Mouse (Mus musculus): ENCODE results near the gene Chpf2. TPM values are rescaled to one million over a fixed set of nuclear protein-coding genes. Genes with fewer than 3 reads are reported as not detected.
A peak's percentile ranks its signal among the peaks of the same experiment; 100 is the strongest.
"Not testable (repeated sequence)": the region's sequence is repeated elsewhere in the genome, so short reads cannot be mapped to it uniquely, and the experiment has no call there.

The Chpf2 gene
- total RNA-seq (2021): 10 to 100 TPM; 55.9 to 59.7 TPM

GRCm38 (mm10) chr5:24586547-24587199, at the start of gene Chpf2:
Gene Chpf2, plus strand, starts transcription at chr5:24586741.
- intact Hi-C loops (cut with DNase I): no loop called here
- peak; percentile 72 to 92 for DNase-seq (ENCODE audit: extremely low spot score in 1 of 2, low spot score in 2 of 2)

- DNase-seq (ENCODE audit: extremely low spot score in 1 of 2, low spot score in 2 of 2): peak in 1 of 2 experiments; percentile 43
- intact Hi-C loops (cut with DNase I): no loop called here
Measured at GRCm38 (mm10) chr5:24537618-24538017, 48.9 kb upstream of the Chpf2 start.

- no peak for DNase-seq (ENCODE audit: extremely low spot score in 1 of 2, low spot score in 2 of 2)
- intact Hi-C loops (cut with DNase I): no loop called here
Measured at GRCm38 (mm10) chr5:24539571-24540296, 46.8 kb upstream of the Chpf2 start.

GRCm38 (mm10) chr5:24540387-24541143, 46.0 kb upstream of the Chpf2 start, which contains the start of gene Asb10:
Gene Asb10, minus strand, starts transcription at chr5:24540978.
- intact Hi-C loops (cut with DNase I): no loop called here
- peak; percentile 38 to 81 for DNase-seq (ENCODE audit: extremely low spot score in 1 of 2, low spot score in 2 of 2)

- intact Hi-C loops (cut with DNase I): no loop called here
- no peak for DNase-seq (ENCODE audit: extremely low spot score in 1 of 2, low spot score in 2 of 2)
Measured at GRCm38 (mm10) chr5:24541144-24541569, 45.4 kb upstream of the Chpf2 start.

GRCm38 (mm10) chr5:24542643-24543042, 43.9 kb upstream of the Chpf2 start:
- DNase-seq (ENCODE audit: extremely low spot score in 1 of 2, low spot score in 2 of 2): no peak
- intact Hi-C loops (cut with DNase I): no loop called here

GRCm38 (mm10) chr5:24550598-24551316, 35.8 kb upstream of the Chpf2 start:
- intact Hi-C loops (cut with DNase I): no loop called here
- peak; percentile 58 to 78 for DNase-seq (ENCODE audit: extremely low spot score in 1 of 2, low spot score in 2 of 2)

- DNase-seq (ENCODE audit: extremely low spot score in 1 of 2, low spot score in 2 of 2): no peak
- intact Hi-C loops (cut with DNase I): no loop called here
Measured at GRCm38 (mm10) chr5:24551317-24551688, 35.2 kb upstream of the Chpf2 start.

GRCm38 (mm10) chr5:24553621-24554244, 32.8 kb upstream of the Chpf2 start:
- intact Hi-C loops (cut with DNase I): no loop called here
- DNase-seq (ENCODE audit: extremely low spot score in 1 of 2, low spot score in 2 of 2): no peak

GRCm38 (mm10) chr5:24555335-24555734, 31.2 kb upstream of the Chpf2 start:
- intact Hi-C loops (cut with DNase I); DNase-seq (ENCODE audit: extremely low spot score in 1 of 2, low spot score in 2 of 2): not testable (repeated sequence)

GRCm38 (mm10) chr5:24556709-24557108, 29.8 kb upstream of the Chpf2 start, which contains the start of gene 4931409K22Rik:
Gene 4931409K22Rik, minus strand, starts transcription at chr5:24556809.
- DNase-seq (ENCODE audit: extremely low spot score in 1 of 2, low spot score in 2 of 2): no peak
- intact Hi-C loops (cut with DNase I): no loop called here

- intact Hi-C loops (cut with DNase I): no loop called here
- DNase-seq (ENCODE audit: extremely low spot score in 1 of 2, low spot score in 2 of 2): no peak
Measured at GRCm38 (mm10) chr5:24575948-24576347, 10.6 kb upstream of the Chpf2 start.

- peak in 1 of 2 experiments; percentile 67 for DNase-seq (ENCODE audit: extremely low spot score in 1 of 2, low spot score in 2 of 2)
- intact Hi-C loops (cut with DNase I): no loop called here
Measured at GRCm38 (mm10) chr5:24576801-24577182, 9.7 kb upstream of the Chpf2 start.

GRCm38 (mm10) chr5:24577183-24577929, 9.2 kb upstream of the Chpf2 start, which contains the start of gene Abcf2:
Gene Abcf2, minus strand, starts transcription at chr5:24577467.
- intact Hi-C loops (cut with DNase I): no loop called here
- peak; percentile 100 for DNase-seq (ENCODE audit: extremely low spot score in 1 of 2, low spot score in 2 of 2)

- no peak for DNase-seq (ENCODE audit: extremely low spot score in 1 of 2, low spot score in 2 of 2)
- intact Hi-C loops (cut with DNase I): no loop called here
Measured at GRCm38 (mm10) chr5:24578109-24578963, 8.2 kb upstream of the Chpf2 start.

GRCm38 (mm10) chr5:24586106-24586505, 435 bp upstream of the Chpf2 start:
- no peak for DNase-seq (ENCODE audit: extremely low spot score in 1 of 2, low spot score in 2 of 2)
- intact Hi-C loops (cut with DNase I): no loop called here

GRCm38 (mm10) chr5:24587200-24587577, 648 bp downstream of the Chpf2 start:
- DNase-seq (ENCODE audit: extremely low spot score in 1 of 2, low spot score in 2 of 2): no peak
- intact Hi-C loops (cut with DNase I): no loop called here

Data from left cerebral cortex, postnatal 10 days (tissue).